Mouse (Mus musculus) lung, postnatal 0 days (tissue): ENCODE measurements around the gene 2900011O08Rik. TPM values are rescaled to one million over a fixed set of nuclear protein-coding genes. Genes with fewer than 3 reads are reported as not detected.
A peak's percentile ranks its signal among the peaks of the same experiment; 100 is the strongest.

Experiments used
- ATAC-seq: fragments of 200-750 bp; cut with Nextera tagmentation; 2 replicates; pipeline ENCODE4 v1.8.0; 2017; ENCODE audit warnings: moderate library complexity
- DNase-seq: peaks from one replicate; pipeline ENCODE4 v3.0.0-alpha.2; 2016; ENCODE audit warnings: low spot score
- H3K27ac ChIP-seq: fragments of 300-500 bp; sonication (generic); 2 replicates; pipeline ENCODE4 v1.5.1; 2014; ENCODE audit warnings: antibody characterized with exemption, mild to moderate bottlenecking, low read length, mixed read lengths
- H3K27me3 ChIP-seq: fragments of 300-500 bp; sonication (generic); replicated peaks from 2 replicates; pipeline ENCODE4 v1.6.1; 2014; ENCODE audit warnings: low read length, mixed read lengths; ENCODE audit not compliant: insufficient read depth
- H3K36me3 ChIP-seq: fragments of 300-500 bp; sonication (generic); 2 replicates; pipeline ENCODE4 v1.6.1; 2014; ENCODE audit warnings: low read length, mixed read lengths; ENCODE audit not compliant: insufficient read depth
- H3K4me1 ChIP-seq: fragments of 300-500 bp; sonication (generic); 2 replicates; pipeline ENCODE4 v1.6.1; 2014; ENCODE audit warnings: antibody characterized with exemption, low read depth, low read length, mixed read lengths; ENCODE audit not compliant: insufficient read depth
- H3K4me2 ChIP-seq: fragments of 300-500 bp; sonication (generic); replicated peaks from 2 replicates; pipeline ENCODE4 v1.6.1; 2014; ENCODE audit warnings: low read depth, mild to moderate bottlenecking, low read length, moderate library complexity, mixed read lengths
- H3K4me3 ChIP-seq: fragments of 300-500 bp; sonication (generic); 2 replicates; pipeline ENCODE4 v1.5.1; 2014; ENCODE audit warnings: low read depth, low read length
- H3K9ac ChIP-seq: fragments of 300-500 bp; sonication (generic); replicated peaks from 2 replicates; pipeline ENCODE4 v1.6.1; 2014; ENCODE audit warnings: low read depth, mild to moderate bottlenecking
- H3K9me3 ChIP-seq: fragments of 300-500 bp; sonication (generic); 2 replicates; pipeline ENCODE4 v1.6.1; 2016; ENCODE audit warnings: low read length, mixed read lengths
- CTCF ChIP-seq: IDR thresholded peaks from 2 replicates; pipeline ENCODE4 v1.5.1; 2016; ENCODE audit warnings: antibody characterized with exemption, mild to moderate bottlenecking
- EP300 ChIP-seq: IDR thresholded peaks from 2 replicates; pipeline ENCODE4 v1.6.1; 2016; ENCODE audit warnings: antibody characterized with exemption, mild to moderate bottlenecking, control low read depth
- WGBS: fragments of 180-500 bp; shearing (Covaris S2); extraction: QIAGEN DNeasy Blood & Tissue Kit; methylation state at CpG from one replicate; pipeline ENCODE4 v1.1.7; 2014; 5-methylcytosine and 5-hydroxymethylcytosine counted together
- microRNA-seq: library from miRNA; unstranded; fragments of <30 nt; microRNA quantifications from one replicate; pipeline ENCODE4, GENCODE M21; 2016
- polyA plus RNA-seq: library from polyadenylated mRNA; unstranded; fragments of >200 nt; fragmentation: Nextera tagmentation; extraction: Ambion mirVana; gene quantifications from 2 replicates; pipeline ENCODE4 v1.2.1, GENCODE M21; 2015

The 2900011O08Rik gene
- polyA plus RNA-seq, 1 experiment from 2014 or later, result not detected

GRCm38 (mm10) chr16:14137976-14138561, 151.7 kb downstream of the 2900011O08Rik start:
- Histone ChIP-seq H3K4me3 (no peak overlapping the region), H3K9me3 (no peaks in the 10 kb centered on the region), H3K4me1 (no peaks in the 10 kb centered on the region), H3K27me3 (no peaks in the 10 kb centered on the region), H3K36me3 (peaks cover 44% of the 10 kb centered on the region), H3K9ac (no peak overlapping the region), H3K27ac (no peak overlapping the region), H3K4me2 (no peak overlapping the region)
- 84% methylated on average over 1 of the region's 1 CpGs for WGBS
- no peak for DNase-seq
- no peak for ATAC-seq
- TF ChIP-seq EP300 (no peak), CTCF (no peak)

DNA sequence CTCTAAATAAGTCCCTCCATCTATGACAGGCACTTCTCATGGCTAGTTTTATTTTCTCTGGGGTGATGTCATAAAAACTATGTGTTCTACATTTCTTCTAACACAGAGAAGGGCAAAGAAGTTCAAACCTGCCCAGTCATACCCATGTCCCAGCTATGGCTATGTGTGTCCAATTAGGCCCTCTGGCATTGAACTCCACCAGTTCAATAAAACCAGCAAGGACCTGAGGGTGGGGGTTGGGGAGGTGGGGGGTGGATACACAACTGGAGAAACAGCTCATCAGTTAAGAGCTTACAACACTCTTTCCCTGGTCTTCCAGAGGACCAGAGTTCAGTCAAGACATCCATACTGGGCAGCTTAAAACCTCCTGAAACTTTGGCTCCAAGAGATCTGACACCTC, 152.7 kb downstream of the 2900011O08Rik start:
- TF ChIP-seq CTCF (no peak), EP300 (no peak)
- no peak overlapping the region for H3K27ac ChIP-seq
- DNase-seq (no peak), ATAC-seq (no peak)
- peaks cover 41% of the 10 kb centered on the region for H3K36me3 ChIP-seq
- H3K4me3 ChIP-seq, result no peak overlapping the region
- no peaks in the 10 kb centered on the region for H3K27me3 ChIP-seq
- no peak overlapping the region for H3K4me2 ChIP-seq
- H3K9me3 ChIP-seq, result no peaks in the 10 kb centered on the region
- no peaks in the 10 kb centered on the region for H3K4me1 ChIP-seq
- H3K9ac ChIP-seq, result no peak overlapping the region

- Histone ChIP-seq H3K27me3 (no peaks in the 10 kb centered on the region), H3K4me1 (no peaks in the 10 kb centered on the region), H3K9me3 (no peaks in the 10 kb centered on the region), H3K27ac (no peak overlapping the region), H3K4me3 (no peak overlapping the region), H3K4me2 (no peak overlapping the region), H3K9ac (no peak overlapping the region), H3K36me3 (peaks cover 40% of the 10 kb centered on the region)
- 46% methylated on average over 3 of the region's 3 CpGs for WGBS
- ATAC-seq, result no peak
- no peak for DNase-seq
- TF ChIP-seq CTCF, result no peak
- no peak for TF ChIP-seq EP300
Observed at GRCm38 (mm10) chr16:14143298-14143697, 156.9 kb downstream of the 2900011O08Rik start.

DNA sequence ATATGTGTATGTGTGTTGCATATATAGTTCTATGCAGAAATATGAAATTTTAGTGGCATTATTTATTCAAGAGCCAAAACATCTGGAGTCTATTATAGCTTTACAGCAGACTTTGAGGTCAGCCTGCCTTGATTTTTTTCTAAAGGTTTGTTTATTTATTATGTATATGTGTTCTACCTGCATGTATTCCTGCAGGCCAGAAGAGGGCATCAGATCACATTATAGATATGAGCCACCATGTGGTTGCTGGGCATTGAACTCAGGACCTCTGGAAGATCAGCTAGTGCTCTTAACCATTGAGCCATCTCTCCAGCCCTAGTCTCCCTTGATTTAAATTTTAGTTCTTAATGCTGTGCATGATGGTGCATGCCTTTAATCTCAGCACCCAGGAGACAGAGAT, 161.3 kb downstream of the 2900011O08Rik start:
- H3K36me3 ChIP-seq, result peaks cover 40% of the 10 kb centered on the region
- H3K27ac ChIP-seq, result no peak overlapping the region
- no peak overlapping the region for H3K9ac ChIP-seq
- H3K9me3 ChIP-seq, result no peaks in the 10 kb centered on the region
- H3K4me2 ChIP-seq, result no peak overlapping the region
- H3K27me3 ChIP-seq, result no peaks in the 10 kb centered on the region
- DNase-seq (no peak), ATAC-seq (no peak)
- H3K4me3 ChIP-seq, result no peak overlapping the region
- peak; percentile 46 for TF ChIP-seq CTCF
- no peak for TF ChIP-seq EP300
- no peaks in the 10 kb centered on the region for H3K4me1 ChIP-seq

Small RNA genes within 50 kb of the gene (microRNA-seq; reads per million reads assigned to microRNA genes)
- gene Gm27671, result not detected

Other genes starting within 250 kb of the 2900011O08Rik start
- 28.1 TPM in 2 replicates for gene Rrn3, start 205.9 kb upstream of the 2900011O08Rik start, polyA plus RNA-seq
- 135 and 141 TPM in 2 replicates for gene Ntan1, start 167.8 kb upstream of the 2900011O08Rik start, polyA plus RNA-seq
- 57.0 and 59.0 TPM in 2 replicates for gene Pdxdc1, start 83.5 kb upstream of the 2900011O08Rik start, polyA plus RNA-seq
- 8.0 and 11.9 TPM in 2 replicates for gene Mpv17l, start 83.4 kb upstream of the 2900011O08Rik start, polyA plus RNA-seq
- not detected in 2 replicates for gene Ifitm7, start 284 bp downstream of the 2900011O08Rik start, polyA plus RNA-seq
- gene Nde1, start 176.7 kb downstream of the 2900011O08Rik start, polyA plus RNA-seq, result 37.7 TPM in 2 replicates
- gene Marf1, start 176.7 kb downstream of the 2900011O08Rik start, polyA plus RNA-seq, result 13.2 and 14.0 TPM in 2 replicates